Mouse (Mus musculus) lung, embryonic 15.5 days (tissue): ENCODE measurements around the gene Cyp2u1. TPM values are rescaled to one million over a fixed set of nuclear protein-coding genes. Genes with fewer than 3 reads are reported as not detected.
A peak's percentile ranks its signal among the peaks of the same experiment; 100 is the strongest.
"Not testable (repeated sequence)": the region's sequence is repeated elsewhere in the genome, so short reads cannot be mapped to it uniquely, and the experiment has no call there.

Experiments
- ATAC-seq: fragments of 200-750 bp; cut with Nextera tagmentation; 2 replicates; pipeline ENCODE4 v1.8.0; 2017; ENCODE audit warnings: moderate number of reproducible peaks, borderline replicate concordance; ENCODE audit not compliant: low FRiP score, low TSS enrichment; ENCODE audit errors: extremely low read depth
- H3K27ac ChIP-seq: fragments of 300-500 bp; sonication (generic); 2 replicates; pipeline ENCODE4 v1.5.1; 2015; ENCODE audit warnings: moderate library complexity, mild to moderate bottlenecking, inconsistent platforms
- H3K27me3 ChIP-seq: fragments of 300-500 bp; sonication (generic); 2 replicates; pipeline ENCODE4 v1.6.1; 2015; ENCODE audit warnings: inconsistent platforms
- H3K36me3 ChIP-seq: fragments of 300-500 bp; sonication (generic); 2 replicates; pipeline ENCODE4 v1.6.1; 2015; ENCODE audit warnings: inconsistent platforms
- H3K4me1 ChIP-seq: fragments of 300-500 bp; sonication (generic); 2 replicates; pipeline ENCODE4 v1.6.1; 2015; ENCODE audit warnings: inconsistent platforms
- H3K4me2 ChIP-seq: fragments of 300-500 bp; sonication (generic); 2 replicates; pipeline ENCODE4 v1.6.1; 2015; ENCODE audit warnings: inconsistent platforms, mild to moderate bottlenecking, moderate library complexity
- H3K4me3 ChIP-seq: fragments of 300-500 bp; sonication (generic); 2 replicates; pipeline ENCODE4 v1.5.1; 2015; ENCODE audit warnings: mild to moderate bottlenecking, inconsistent platforms
- H3K9ac ChIP-seq: fragments of 300-500 bp; sonication (generic); 2 replicates; pipeline ENCODE4 v1.6.1; 2015; ENCODE audit warnings: inconsistent platforms
- H3K9me3 ChIP-seq: fragments of 300-500 bp; sonication (generic); 2 replicates; pipeline ENCODE4 v1.6.1; 2016; ENCODE audit warnings: inconsistent platforms
- WGBS: fragments of 180-500 bp; shearing (Covaris S2); methylation state at CpG from one replicate; pipeline ENCODE4 v1.1.7; 2015; 5-methylcytosine and 5-hydroxymethylcytosine counted together
- polyA plus RNA-seq: library from polyadenylated mRNA; unstranded; fragments of >200 nt; fragmentation: Nextera tagmentation; extraction: Ambion mirVana; gene quantifications from 2 replicates; pipeline ENCODE4 v1.2.1, GENCODE M21; 2015

The Cyp2u1 gene
- 2.2 and 2.5 TPM in 2 replicates for polyA plus RNA-seq

DNA sequence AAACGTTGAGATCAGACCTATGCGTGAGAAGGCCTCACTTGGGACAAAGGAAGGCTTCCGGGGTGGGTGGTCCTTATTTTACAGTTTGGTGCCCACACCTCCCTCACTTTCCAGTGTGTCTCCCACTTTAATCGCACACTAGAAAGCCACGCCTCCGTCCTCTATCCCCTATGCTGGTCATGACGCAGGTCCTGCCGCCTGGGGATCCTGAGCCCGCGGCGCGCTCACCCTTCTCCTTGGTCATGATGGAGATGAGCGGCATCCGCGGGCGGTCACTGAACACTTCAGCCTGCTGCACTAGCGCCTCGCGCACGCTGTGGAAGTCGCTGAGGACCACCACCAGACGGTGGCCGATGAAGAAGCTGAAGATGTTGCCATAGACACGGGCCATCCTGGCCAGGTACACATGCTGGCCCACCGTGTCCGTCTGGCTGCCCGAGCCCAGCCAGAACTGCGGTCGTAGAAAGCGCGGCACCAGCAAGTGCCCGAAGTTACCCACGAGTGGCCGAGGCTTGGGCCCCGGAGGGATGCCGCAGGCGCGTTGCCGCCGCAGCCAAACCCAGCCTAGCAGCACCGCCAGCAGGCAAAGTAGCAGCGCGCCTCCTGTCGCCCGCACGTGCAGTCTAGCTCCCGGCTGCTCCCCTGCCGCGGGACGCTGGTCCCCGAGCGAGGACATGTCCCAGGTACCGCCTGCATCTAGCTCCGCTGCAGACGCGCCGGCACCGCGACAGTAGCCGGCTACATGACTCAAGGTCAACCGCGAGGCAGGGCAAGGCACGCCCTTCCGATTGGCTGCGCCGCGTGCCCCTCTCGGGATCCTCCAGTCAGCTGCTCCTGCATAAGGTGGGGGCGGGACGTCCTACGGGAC lies at the start of gene Cyp2u1:
Gene Cyp2u1, minus strand, starts transcription at position 776 of the 868 bp plus-strand sequence.
- peak within 1 kb of the TSS; percentile 43; the same call in 1 of the 2 replicates for H3K27ac ChIP-seq
- WGBS, result under 1% methylated on average over 71 of the region's 71 CpGs
- ATAC-seq, result peak; percentile 95

GRCm38 (mm10) chr3:131350539-131350938 lies 47.5 kb upstream of the Cyp2u1 start:
- no peak overlapping the region for H3K27ac ChIP-seq
- no peak for ATAC-seq
- H3K9ac ChIP-seq, result no peak overlapping the region
- WGBS, result 91% methylated on average over 7 of the region's 7 CpGs
- no peaks in the 10 kb centered on the region for H3K9me3 ChIP-seq
- no peak overlapping the region for H3K4me3 ChIP-seq
- H3K36me3 ChIP-seq, result no peaks in the 10 kb centered on the region
- no peak overlapping the region for H3K4me2 ChIP-seq
- no peaks in the 10 kb centered on the region for H3K27me3 ChIP-seq
- H3K4me1 ChIP-seq, result no peaks in the 10 kb centered on the region

More for the DNA sequence above, at the start of gene Cyp2u1:
- H3K4me1 ChIP-seq, result peaks cover 7% of the 10 kb centered on the region; the same call in 1 of the 2 replicates
- H3K4me2 ChIP-seq, result peak within 1 kb of the TSS; percentile 98
- H3K9ac ChIP-seq, result peak within 1 kb of the TSS; percentile 54
- no peaks in the 10 kb centered on the region for H3K9me3 ChIP-seq
- no peaks in the 10 kb centered on the region for H3K36me3 ChIP-seq
- H3K27me3 ChIP-seq, result no peaks in the 10 kb centered on the region
- peak within 1 kb of the TSS; percentile 74 for H3K4me3 ChIP-seq

GRCm38 (mm10) chr3:131349013-131349412 lies 46.0 kb upstream of the Cyp2u1 start:
- H3K36me3 ChIP-seq, result no peaks in the 10 kb centered on the region
- WGBS, result 83% methylated on average over 6 of the region's 6 CpGs
- no peak for ATAC-seq
- no peak overlapping the region for H3K4me2 ChIP-seq
- no peaks in the 10 kb centered on the region for H3K9me3 ChIP-seq
- H3K27me3 ChIP-seq, result no peaks in the 10 kb centered on the region
- H3K4me1 ChIP-seq, result no peaks in the 10 kb centered on the region
- no peak overlapping the region for H3K9ac ChIP-seq
- H3K4me3 ChIP-seq, result no peak overlapping the region
- H3K27ac ChIP-seq, result no peak overlapping the region

GRCm38 (mm10) chr3:131348579-131348950 lies 45.5 kb upstream of the Cyp2u1 start:
- Histone ChIP-seq H3K9me3 (no peaks in the 10 kb centered on the region), H3K9ac (no peak overlapping the region), H3K4me1 (no peaks in the 10 kb centered on the region), H3K27ac (no peak overlapping the region), H3K27me3 (no peaks in the 10 kb centered on the region), H3K4me2 (no peak overlapping the region), H3K36me3 (no peaks in the 10 kb centered on the region), H3K4me3 (no peak overlapping the region)
- no peak for ATAC-seq
- WGBS, result 72% methylated on average over 3 of the region's 3 CpGs

GRCm38 (mm10) chr3:131347831-131348578 lies 45.0 kb upstream of the Cyp2u1 start:
- Histone ChIP-seq H3K36me3 (no peaks in the 10 kb centered on the region), H3K4me1 (no peaks in the 10 kb centered on the region), H3K27ac (no peak overlapping the region), H3K27me3 (no peaks in the 10 kb centered on the region), H3K4me3 (no peak overlapping the region), H3K9ac (no peak overlapping the region), H3K4me2 (no peak overlapping the region), H3K9me3 (no peaks in the 10 kb centered on the region)
- no peak for ATAC-seq
- 49% methylated on average over 6 of the region's 6 CpGs for WGBS

DNA sequence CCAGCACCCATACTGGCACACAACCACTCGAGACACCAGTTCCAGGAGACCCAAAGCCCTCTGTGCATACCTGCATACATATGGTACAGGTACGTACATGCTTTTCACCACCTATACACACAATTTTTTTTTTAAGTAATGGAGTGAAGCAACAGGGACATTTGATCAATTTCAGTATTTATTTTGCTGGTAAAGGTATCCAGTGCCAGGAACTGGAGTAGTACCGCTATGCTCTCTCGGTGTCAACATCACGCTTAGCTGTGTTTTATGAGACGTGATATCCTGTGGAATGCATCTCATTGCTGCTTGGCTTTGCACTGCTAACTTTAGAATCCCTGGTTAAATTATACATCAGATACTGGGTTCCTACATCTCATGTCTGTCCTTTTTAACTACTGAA lies 42.9 kb upstream of the Cyp2u1 start:
- no peak overlapping the region for H3K27ac ChIP-seq
- H3K4me2 ChIP-seq, result no peak overlapping the region
- H3K27me3 ChIP-seq, result no peaks in the 10 kb centered on the region
- H3K9ac ChIP-seq, result no peak overlapping the region
- H3K4me1 ChIP-seq, result peaks cover 6% of the 10 kb centered on the region; the same call in 1 of the 2 replicates
- no peak overlapping the region for H3K4me3 ChIP-seq
- ATAC-seq, result no peak
- H3K9me3 ChIP-seq, result no peaks in the 10 kb centered on the region
- WGBS, result 89% methylated on average over 6 of the region's 6 CpGs
- H3K36me3 ChIP-seq, result no peaks in the 10 kb centered on the region

DNA sequence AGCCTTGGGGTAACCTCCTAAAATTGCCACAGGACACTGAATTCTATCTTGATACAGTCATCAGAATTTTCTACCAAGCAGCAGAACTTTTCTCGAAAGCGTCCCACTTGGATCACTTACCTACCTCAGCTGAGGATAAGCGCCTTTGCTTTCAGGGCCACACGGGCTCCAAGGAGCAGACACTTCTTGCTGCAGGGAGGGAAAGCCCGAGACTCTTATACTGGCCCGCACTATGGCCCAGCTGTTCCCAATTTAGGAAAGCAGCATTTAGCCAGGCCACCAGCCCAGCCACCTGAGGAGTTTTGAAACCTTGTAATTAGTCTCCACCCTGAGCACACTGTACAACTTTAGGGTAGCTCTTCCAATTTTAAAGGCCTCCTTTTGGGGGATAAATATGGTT lies 40.3 kb upstream of the Cyp2u1 start:
- H3K4me3 ChIP-seq, result no peak overlapping the region
- H3K27ac ChIP-seq, result no peak overlapping the region
- WGBS, result 73% methylated on average over 6 of the region's 6 CpGs
- H3K4me2 ChIP-seq, result no peak overlapping the region
- no peaks in the 10 kb centered on the region for H3K27me3 ChIP-seq
- no peaks in the 10 kb centered on the region for H3K9me3 ChIP-seq
- no peak overlapping the region for H3K9ac ChIP-seq
- H3K36me3 ChIP-seq, result no peaks in the 10 kb centered on the region
- ATAC-seq, result no peak
- H3K4me1 ChIP-seq, result peaks cover 12% of the 10 kb centered on the region; the same call in 1 of the 2 replicates

GRCm38 (mm10) chr3:131340885-131341284 lies 37.9 kb upstream of the Cyp2u1 start:
- H3K4me2 ChIP-seq, result no peak overlapping the region
- H3K4me3 ChIP-seq, result no peak overlapping the region
- peak overlapping the region; percentile 26; the same call in 1 of the 2 replicates for H3K27ac ChIP-seq
- peaks cover 12% of the 10 kb centered on the region; the same call in 1 of the 2 replicates for H3K4me1 ChIP-seq
- WGBS, result 31% methylated on average over 3 of the region's 3 CpGs
- H3K9me3 ChIP-seq, result no peaks in the 10 kb centered on the region
- H3K27me3 ChIP-seq, result no peaks in the 10 kb centered on the region
- ATAC-seq, result peak; percentile 55; the same call in 1 of the 2 replicates
- no peaks in the 10 kb centered on the region for H3K36me3 ChIP-seq
- H3K9ac ChIP-seq, result no peak overlapping the region

DNA sequence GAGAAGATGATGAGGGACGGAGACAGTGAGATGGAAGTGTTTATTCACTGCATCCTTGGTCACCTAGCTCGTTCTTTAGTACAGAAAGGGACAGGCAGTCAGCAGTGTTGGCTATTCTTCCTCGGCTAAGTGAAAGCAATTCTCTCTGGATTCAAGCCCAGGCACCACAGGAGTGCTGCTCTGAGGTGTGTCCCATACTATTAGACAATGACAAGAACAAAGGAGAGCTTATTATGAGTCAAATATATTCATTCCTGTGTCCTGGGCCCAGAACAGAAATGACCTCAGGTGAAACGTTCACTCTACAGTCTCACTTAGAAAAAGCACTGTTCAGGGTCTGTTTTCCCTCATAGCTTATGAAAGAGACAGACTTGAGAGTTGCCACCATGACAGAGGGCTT lies 36.3 kb upstream of the Cyp2u1 start:
- Histone ChIP-seq H3K27me3 (no peaks in the 10 kb centered on the region), H3K27ac (no peak overlapping the region), H3K4me1 (peaks cover 22% of the 10 kb centered on the region; the same call in 1 of the 2 replicates), H3K9me3 (no peaks in the 10 kb centered on the region), H3K4me2 (no peak overlapping the region), H3K9ac (no peak overlapping the region), H3K4me3 (no peak overlapping the region), H3K36me3 (no peaks in the 10 kb centered on the region)
- 68% methylated on average over 4 of the region's 4 CpGs for WGBS
- no peak for ATAC-seq

DNA sequence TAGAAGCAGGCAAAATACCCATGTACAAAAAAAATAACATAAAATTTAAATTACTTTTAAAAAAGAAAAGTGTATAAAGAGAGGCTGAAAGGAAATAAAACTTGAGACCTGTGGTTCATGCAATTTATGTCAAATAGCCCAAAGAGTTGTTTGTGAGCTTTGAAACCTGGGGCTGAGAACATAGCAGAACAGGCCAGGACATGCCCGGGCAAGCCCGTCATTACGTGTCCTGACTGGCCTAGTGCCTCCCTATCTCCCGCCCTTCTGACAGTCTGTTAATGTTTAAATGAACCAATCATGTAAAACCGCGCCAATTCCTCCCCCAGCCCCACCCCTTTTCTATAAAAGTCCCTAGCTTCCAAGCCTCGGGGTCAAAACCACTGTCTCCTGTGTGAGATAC lies 34.7 kb upstream of the Cyp2u1 start:
- not testable (repeated sequence) for H3K4me3 ChIP-seq, H3K4me2 ChIP-seq, H3K36me3 ChIP-seq, H3K27me3 ChIP-seq, ATAC-seq, H3K9ac ChIP-seq, H3K9me3 ChIP-seq, H3K27ac ChIP-seq
- WGBS, result 98% methylated on average over 7 of the region's 7 CpGs
- H3K4me1 ChIP-seq, result peaks cover 33% of the 10 kb centered on the region; the same call in 1 of the 2 replicates

DNA sequence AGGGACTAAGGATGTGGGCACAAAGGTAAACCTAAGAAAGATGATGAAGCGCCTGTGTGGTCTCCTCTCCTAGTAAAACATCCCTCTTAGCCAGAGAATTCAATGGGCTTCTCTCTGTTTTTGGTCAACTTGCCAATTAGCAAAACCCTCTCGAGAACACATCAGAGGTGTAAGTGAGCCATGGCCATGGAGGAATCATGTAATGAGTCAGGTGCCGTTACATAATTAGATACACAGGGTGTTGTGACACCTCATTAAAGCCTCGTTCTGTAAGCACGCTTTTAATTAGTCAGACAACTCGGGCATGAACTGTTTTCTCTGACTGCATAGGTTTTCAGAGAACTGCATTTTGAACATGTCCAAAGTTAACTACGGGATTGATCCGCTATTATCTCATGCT lies 33.6 kb upstream of the Cyp2u1 start:
- Histone ChIP-seq H3K4me2 (no peak overlapping the region), H3K4me3 (no peak overlapping the region), H3K27me3 (no peaks in the 10 kb centered on the region), H3K36me3 (no peaks in the 10 kb centered on the region), H3K9ac (no peak overlapping the region), H3K4me1 (peaks cover 33% of the 10 kb centered on the region; the same call in 1 of the 2 replicates), H3K9me3 (no peaks in the 10 kb centered on the region), H3K27ac (no peak overlapping the region)
- ATAC-seq, result no peak
- 80% methylated on average over 8 of the region's 8 CpGs for WGBS

DNA sequence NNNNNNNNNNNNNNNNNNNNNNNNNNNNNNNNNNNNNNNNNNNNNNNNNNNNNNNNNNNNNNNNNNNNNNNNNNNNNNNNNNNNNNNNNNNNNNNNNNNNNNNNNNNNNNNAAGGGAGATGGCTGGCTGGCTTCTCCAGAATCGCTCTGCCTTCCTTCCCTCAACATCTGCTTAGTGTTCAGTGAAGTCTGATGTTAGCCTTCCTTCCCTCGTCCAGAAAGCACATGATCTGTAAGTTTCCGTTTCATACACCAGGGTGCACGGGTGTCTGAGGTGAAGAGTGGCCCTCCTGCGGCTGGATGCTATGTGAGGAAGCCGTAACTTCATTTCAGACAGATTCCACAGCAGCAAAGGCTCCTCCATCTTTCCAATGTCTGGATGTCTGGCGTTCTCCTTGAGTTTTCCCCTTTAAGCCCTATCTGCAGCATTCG lies 32.1 kb upstream of the Cyp2u1 start:
- Histone ChIP-seq H3K4me1 (peaks cover 22% of the 10 kb centered on the region; the same call in 1 of the 2 replicates), H3K4me3 (no peak overlapping the region), H3K4me2 (peak overlapping the region; percentile 43), H3K27ac (no peak overlapping the region), H3K9me3 (no peaks in the 10 kb centered on the region), H3K36me3 (no peaks in the 10 kb centered on the region), H3K27me3 (no peaks in the 10 kb centered on the region), H3K9ac (no peak overlapping the region)
- whole genome bisulfite sequencing, result 67% methylated on average over 8 of the region's 8 CpGs
- ATAC-seq, result no peak
